Mouse (Mus musculus) midbrain, embryonic 11.5 days (tissue): ENCODE data around the gene Selp. TPM values are rescaled to one million over a fixed set of nuclear protein-coding genes. Genes with fewer than 3 reads are reported as not detected.

Experiments used
- ATAC-seq: fragments of 200-750 bp; cut with Nextera tagmentation; 2 replicates; pipeline ENCODE4 v1.8.0; 2017; ENCODE audit warnings: moderate TSS enrichment, moderate library complexity; ENCODE audit not compliant: low FRiP score
- DNase-seq: peaks from one replicate; pipeline ENCODE4 v3.0.0; 2015; ENCODE audit warnings: low spot score; ENCODE audit errors: missing footprints
- H3K27ac ChIP-seq: fragments of 300-500 bp; sonication (generic); 2 replicates; pipeline ENCODE4 v1.5.1; 2014; ENCODE audit warnings: low read depth, low read length
- H3K27me3 ChIP-seq: fragments of 300-500 bp; sonication (generic); 2 replicates; pipeline ENCODE4 v1.6.1; 2014; ENCODE audit warnings: mild to moderate bottlenecking, low read length, moderate library complexity, mixed read lengths; ENCODE audit not compliant: control insufficient read depth, insufficient read depth
- H3K36me3 ChIP-seq: fragments of 300-500 bp; sonication (generic); 2 replicates; pipeline ENCODE4 v1.6.1; 2014; ENCODE audit warnings: mild to moderate bottlenecking, low read length, moderate library complexity, mixed read lengths; ENCODE audit not compliant: control insufficient read depth, insufficient read depth
- H3K4me1 ChIP-seq: fragments of 300-500 bp; sonication (generic); 2 replicates; pipeline ENCODE4 v1.6.1; 2014; ENCODE audit warnings: low read length; ENCODE audit not compliant: control insufficient read depth, insufficient read depth
- H3K4me2 ChIP-seq: fragments of 300-500 bp; sonication (generic); 2 replicates; pipeline ENCODE4 v1.6.1; 2014; ENCODE audit warnings: mild to moderate bottlenecking, moderate library complexity
- H3K4me3 ChIP-seq: fragments of 300-500 bp; sonication (generic); 2 replicates; pipeline ENCODE4 v1.5.1; 2014; ENCODE audit warnings: low read depth, low read length
- H3K9ac ChIP-seq: fragments of 300-500 bp; sonication (generic); 2 replicates; pipeline ENCODE4 v1.6.1; 2014; ENCODE audit warnings: low read length
- H3K9me3 ChIP-seq: fragments of 300-500 bp; sonication (generic); 2 replicates; pipeline ENCODE4 v1.6.1; 2016; ENCODE audit warnings: low read length; ENCODE audit not compliant: control insufficient read depth
- WGBS: fragments of 180-500 bp; shearing (Covaris S2); extraction: QIAGEN DNeasy Blood & Tissue Kit; methylation state at CpG from one replicate; pipeline ENCODE4 v1.1.7; 2014; 5-methylcytosine and 5-hydroxymethylcytosine counted together
- polyA plus RNA-seq: library from polyadenylated mRNA; unstranded; fragments of >200 nt; fragmentation: Nextera tagmentation; extraction: Ambion mirVana; gene quantifications from 2 replicates; pipeline ENCODE4 v1.2.1, GENCODE M21; 2014

Gene Selp
- not detected in 2 replicates for polyA plus RNA-seq

- DNase-seq: no peak
- no peak within 1 kb of the TSS for H3K27ac ChIP-seq
- no peak within 1 kb of the TSS for H3K9ac ChIP-seq
- no peak within 1 kb of the TSS for H3K4me2 ChIP-seq
- H3K36me3 ChIP-seq: no peaks in the 10 kb centered on the region
- no peaks in the 10 kb centered on the region for H3K4me1 ChIP-seq
- no peak within 1 kb of the TSS for H3K4me3 ChIP-seq
- 83% methylated on average over 8 of the region's 8 CpGs for WGBS
- no peak for ATAC-seq
- H3K27me3 ChIP-seq: no peaks in the 10 kb centered on the region
- H3K9me3 ChIP-seq: no peaks in the 10 kb centered on the region
These were observed at the start of gene Selp for GRCm38 (mm10) chr1:164114947-164115493. Selp (plus strand) TSS chr1:164115264.

GRCm38 (mm10) chr1:164069261-164069660, 45.8 kb upstream of the Selp start:
- Histone ChIP-seq H3K36me3 (no peaks in the 10 kb centered on the region), H3K9me3 (no peaks in the 10 kb centered on the region), H3K27ac (no peak overlapping the region), H3K4me2 (no peak overlapping the region), H3K4me3 (no peak overlapping the region), H3K4me1 (no peaks in the 10 kb centered on the region), H3K9ac (no peak overlapping the region), H3K27me3 (no peaks in the 10 kb centered on the region)
- DNase-seq: no peak
- ATAC-seq: no peak

- Histone ChIP-seq H3K4me1 (no peaks in the 10 kb centered on the region), H3K9ac (no peak overlapping the region), H3K4me3 (no peak overlapping the region), H3K27ac (no peak overlapping the region), H3K36me3 (no peaks in the 10 kb centered on the region), H3K27me3 (no peaks in the 10 kb centered on the region), H3K4me2 (no peak overlapping the region), H3K9me3 (no peaks in the 10 kb centered on the region)
- WGBS: 93% methylated on average over 4 of the region's 4 CpGs
- DNase-seq (no peak), ATAC-seq (no peak)
These were observed 44.6 kb upstream of the Selp start for GRCm38 (mm10) chr1:164070461-164070860.

- no peak overlapping the region for H3K4me3 ChIP-seq
- no peak overlapping the region for H3K9ac ChIP-seq
- H3K27me3 ChIP-seq: no peaks in the 10 kb centered on the region
- H3K27ac ChIP-seq: no peak overlapping the region
- ATAC-seq (no peak), DNase-seq (no peak)
- no peak overlapping the region for H3K4me2 ChIP-seq
- H3K4me1 ChIP-seq: no peaks in the 10 kb centered on the region
- WGBS: 88% methylated on average over 7 of the region's 7 CpGs
- H3K9me3 ChIP-seq: no peaks in the 10 kb centered on the region
- H3K36me3 ChIP-seq: no peaks in the 10 kb centered on the region
These were observed 44.0 kb upstream of the Selp start for GRCm38 (mm10) chr1:164071111-164071510.

GRCm38 (mm10) chr1:164072001-164072400, 43.1 kb upstream of the Selp start:
- Histone ChIP-seq H3K4me3 (no peak overlapping the region), H3K9ac (no peak overlapping the region), H3K9me3 (no peaks in the 10 kb centered on the region), H3K36me3 (no peaks in the 10 kb centered on the region), H3K27ac (no peak overlapping the region), H3K4me1 (no peaks in the 10 kb centered on the region), H3K27me3 (no peaks in the 10 kb centered on the region), H3K4me2 (no peak overlapping the region)
- WGBS: 84% methylated on average over 4 of the region's 4 CpGs
- ATAC-seq (no peak), DNase-seq (no peak)

GRCm38 (mm10) chr1:164073091-164073490, 42.0 kb upstream of the Selp start:
- no peak overlapping the region for H3K4me3 ChIP-seq
- no peaks in the 10 kb centered on the region for H3K4me1 ChIP-seq
- no peak overlapping the region for H3K27ac ChIP-seq
- H3K27me3 ChIP-seq: no peaks in the 10 kb centered on the region
- no peak overlapping the region for H3K9ac ChIP-seq
- no peak for ATAC-seq
- no peak for DNase-seq
- H3K9me3 ChIP-seq: no peaks in the 10 kb centered on the region
- no peaks in the 10 kb centered on the region for H3K36me3 ChIP-seq
- H3K4me2 ChIP-seq: no peak overlapping the region
- 93% methylated on average over 9 of the region's 9 CpGs for WGBS

GRCm38 (mm10) chr1:164073803-164074202, 41.3 kb upstream of the Selp start:
- H3K9me3 ChIP-seq: no peaks in the 10 kb centered on the region
- no peaks in the 10 kb centered on the region for H3K27me3 ChIP-seq
- no peak overlapping the region for H3K9ac ChIP-seq
- ATAC-seq (no peak), DNase-seq (no peak)
- no peak overlapping the region for H3K4me2 ChIP-seq
- WGBS: 88% methylated on average over 7 of the region's 7 CpGs
- no peak overlapping the region for H3K4me3 ChIP-seq
- H3K36me3 ChIP-seq: no peaks in the 10 kb centered on the region
- H3K4me1 ChIP-seq: no peaks in the 10 kb centered on the region
- no peak overlapping the region for H3K27ac ChIP-seq

- DNase-seq (no peak), ATAC-seq (no peak)
- no peak overlapping the region for H3K27ac ChIP-seq
- WGBS: 89% methylated on average over 2 of the region's 2 CpGs
- H3K4me1 ChIP-seq: no peaks in the 10 kb centered on the region
- no peaks in the 10 kb centered on the region for H3K27me3 ChIP-seq
- no peak overlapping the region for H3K9ac ChIP-seq
- no peak overlapping the region for H3K4me3 ChIP-seq
- H3K36me3 ChIP-seq: no peaks in the 10 kb centered on the region
- H3K9me3 ChIP-seq: no peaks in the 10 kb centered on the region
- H3K4me2 ChIP-seq: no peak overlapping the region
These were observed 40.4 kb upstream of the Selp start for GRCm38 (mm10) chr1:164074606-164075140.

- no peak overlapping the region for H3K4me2 ChIP-seq
- 97% methylated on average over 1 of the region's 1 CpGs for WGBS
- H3K4me1 ChIP-seq: no peaks in the 10 kb centered on the region
- H3K27me3 ChIP-seq: no peaks in the 10 kb centered on the region
- no peak overlapping the region for H3K4me3 ChIP-seq
- H3K9ac ChIP-seq: no peak overlapping the region
- no peaks in the 10 kb centered on the region for H3K36me3 ChIP-seq
- DNase-seq (no peak), ATAC-seq (no peak)
- no peak overlapping the region for H3K27ac ChIP-seq
- H3K9me3 ChIP-seq: no peaks in the 10 kb centered on the region
These were observed 39.6 kb upstream of the Selp start for GRCm38 (mm10) chr1:164075416-164075815.
